Mouse (Mus musculus): Measurements from ENCODE around the gene Cpxm2. TPM values are rescaled to one million over a fixed set of nuclear protein-coding genes. Genes with fewer than 3 reads are reported as not detected.

Gene Cpxm2
- polyA plus RNA-seq, 1 experiment from 2014 or later: 1.2 TPM

DNA sequence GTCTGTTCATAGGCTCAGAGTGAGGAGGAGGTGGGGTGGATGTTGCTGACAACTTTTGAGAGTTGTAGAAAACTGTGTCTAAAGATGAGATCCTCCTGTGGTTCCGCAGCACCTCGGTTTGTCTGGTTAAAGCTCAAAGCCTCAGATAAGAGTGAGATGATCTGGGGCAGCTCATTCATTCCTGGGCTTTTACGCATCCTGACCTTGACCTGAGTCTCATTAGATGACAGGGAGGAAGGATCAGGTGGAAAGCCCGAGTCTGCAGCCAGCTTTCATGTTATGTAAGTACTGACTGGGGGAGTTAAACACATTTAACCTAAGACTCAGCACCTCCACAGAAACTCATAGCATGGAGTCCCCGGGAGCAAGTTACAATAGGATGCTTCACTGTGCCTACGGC is 127.9 kb downstream of the Cpxm2 start:
- no peak for DNase-seq (ENCODE audit: low spot score)

DNA sequence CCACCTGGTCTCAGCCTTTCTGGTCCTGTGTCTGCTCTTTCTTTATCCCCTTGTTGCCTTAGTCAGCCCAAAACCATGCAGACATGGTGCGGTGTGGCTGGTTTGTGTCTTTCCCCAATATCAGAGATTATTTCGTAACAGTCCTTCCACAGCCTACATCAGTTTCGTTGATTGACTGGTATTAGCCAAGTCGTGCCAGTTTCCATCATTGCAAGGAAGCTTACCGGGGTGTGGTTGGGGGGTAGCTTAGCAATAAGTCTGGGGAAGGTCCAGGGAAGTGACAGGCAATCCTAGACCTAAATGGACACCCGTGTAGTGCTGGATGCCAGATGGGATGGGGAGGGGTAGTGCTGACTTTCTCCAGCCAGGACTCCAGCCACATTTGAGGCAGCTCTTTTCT is 128.9 kb downstream of the Cpxm2 start:
- no peak for DNase-seq (ENCODE audit: low spot score)

DNA sequence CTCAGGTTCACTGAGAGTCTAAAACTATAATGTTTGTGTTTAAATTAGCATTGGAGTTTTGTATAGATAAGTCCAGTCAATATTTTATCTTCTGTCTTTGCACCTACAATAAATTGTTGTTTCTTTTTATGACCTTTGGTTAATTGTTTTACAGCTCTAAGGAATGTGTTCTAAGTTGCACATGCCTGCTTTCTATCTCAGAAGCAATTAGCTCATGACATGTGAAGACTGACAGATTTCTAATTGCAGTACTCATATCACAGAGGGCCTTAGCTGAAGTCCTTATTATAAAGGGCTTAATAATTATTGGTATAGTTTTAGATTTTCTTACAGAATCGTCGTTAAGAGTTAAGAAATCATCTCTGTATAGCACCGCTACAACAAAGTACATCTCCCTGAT is 138.6 kb downstream of the Cpxm2 start:
- DNase-seq (ENCODE audit: low spot score): no peak

DNA sequence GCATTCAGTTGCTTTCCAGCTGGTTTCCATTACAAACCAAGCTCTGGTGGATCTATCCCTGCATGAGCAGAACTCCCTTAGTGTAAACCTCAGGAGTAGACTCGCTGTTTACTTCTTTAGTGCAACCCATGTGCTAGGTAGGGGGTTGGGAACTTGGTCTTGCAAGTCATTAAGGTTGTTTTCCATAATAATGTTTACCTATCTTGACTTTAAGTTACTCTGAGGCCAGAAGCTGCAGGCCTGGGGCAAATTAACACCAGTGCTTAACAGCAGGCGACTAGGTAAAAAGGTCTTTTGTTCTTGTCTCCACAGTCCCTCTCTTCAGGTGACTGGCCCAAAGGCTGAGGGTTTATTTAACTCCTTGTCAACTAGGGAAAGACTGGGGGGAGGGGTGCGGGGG is 139.3 kb downstream of the Cpxm2 start:
- DNase-seq (ENCODE audit: low spot score): no peak

DNA sequence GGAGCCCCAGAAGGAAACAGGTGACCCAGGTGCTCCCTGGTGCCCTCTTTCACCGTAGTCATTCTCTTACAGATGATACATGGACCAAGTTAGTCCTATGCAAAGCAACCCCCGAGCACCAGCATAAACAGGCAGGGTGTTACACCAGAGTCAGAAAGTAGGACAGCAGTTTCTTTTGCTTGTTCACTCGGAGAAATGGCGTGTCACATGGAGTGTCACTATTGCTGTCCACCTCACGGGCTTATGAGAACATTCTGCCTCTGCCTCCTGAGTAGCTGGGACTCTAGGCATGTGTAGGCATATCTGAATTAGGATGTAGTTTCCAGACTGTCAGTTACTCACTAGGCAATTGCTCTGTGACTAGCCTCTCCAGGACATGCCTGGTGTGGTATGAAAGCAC is 140.6 kb downstream of the Cpxm2 start:
- DNase-seq (ENCODE audit: low spot score): no peak

DNA sequence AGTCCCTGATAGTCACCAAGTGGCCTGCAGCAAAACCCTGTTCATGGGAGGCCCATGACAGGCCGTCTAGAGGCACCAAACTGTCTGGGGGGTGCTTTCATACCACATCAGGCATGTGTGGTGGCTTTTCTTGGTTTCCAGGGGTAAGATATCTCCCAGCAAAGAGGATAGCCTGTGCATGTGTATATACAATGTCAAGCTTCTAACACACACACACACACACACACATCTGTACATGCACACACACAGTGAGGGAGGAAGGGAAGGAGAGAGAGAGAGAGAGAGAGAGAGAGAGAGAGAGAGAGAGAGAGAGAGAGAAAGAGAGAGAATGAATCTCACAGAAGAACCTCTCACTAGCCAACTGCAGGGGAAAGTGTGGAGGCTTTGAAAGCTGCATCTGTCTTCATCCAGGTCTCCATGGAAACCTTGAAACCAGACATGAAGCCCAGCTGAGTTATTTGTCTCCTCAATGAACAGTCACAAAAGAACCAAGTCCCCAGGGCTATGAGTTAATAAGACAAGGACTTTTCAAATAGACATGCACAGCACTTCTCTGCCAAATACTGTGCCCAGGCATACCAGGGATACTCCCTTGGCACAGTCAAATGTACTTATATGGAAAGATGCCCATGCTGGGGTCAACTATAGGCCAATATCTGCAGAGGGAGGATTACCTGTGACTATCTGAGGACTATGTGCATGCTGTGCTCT is 141.4 kb downstream of the Cpxm2 start:
- DNase-seq (ENCODE audit: low spot score): no peak

DNA sequence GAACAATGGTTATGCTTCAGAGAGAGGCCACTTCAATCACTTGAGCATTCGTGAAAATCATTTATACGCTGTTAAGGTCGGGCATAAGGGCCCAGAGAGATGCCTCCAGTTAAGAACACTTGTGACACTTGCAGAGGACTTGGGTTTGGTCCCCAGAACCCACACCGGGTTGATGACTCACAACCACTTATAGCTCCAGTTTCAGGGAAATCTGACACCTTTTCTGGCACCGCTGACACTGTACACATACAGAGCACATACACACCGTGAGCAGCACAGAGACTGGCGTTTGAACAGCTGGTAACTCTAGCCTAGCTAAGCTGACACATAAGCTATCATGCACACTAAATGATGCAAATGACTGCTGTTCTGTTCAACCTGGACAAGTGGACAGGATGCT is 145.5 kb downstream of the Cpxm2 start:
- DNase-seq (ENCODE audit: low spot score): no peak

DNA sequence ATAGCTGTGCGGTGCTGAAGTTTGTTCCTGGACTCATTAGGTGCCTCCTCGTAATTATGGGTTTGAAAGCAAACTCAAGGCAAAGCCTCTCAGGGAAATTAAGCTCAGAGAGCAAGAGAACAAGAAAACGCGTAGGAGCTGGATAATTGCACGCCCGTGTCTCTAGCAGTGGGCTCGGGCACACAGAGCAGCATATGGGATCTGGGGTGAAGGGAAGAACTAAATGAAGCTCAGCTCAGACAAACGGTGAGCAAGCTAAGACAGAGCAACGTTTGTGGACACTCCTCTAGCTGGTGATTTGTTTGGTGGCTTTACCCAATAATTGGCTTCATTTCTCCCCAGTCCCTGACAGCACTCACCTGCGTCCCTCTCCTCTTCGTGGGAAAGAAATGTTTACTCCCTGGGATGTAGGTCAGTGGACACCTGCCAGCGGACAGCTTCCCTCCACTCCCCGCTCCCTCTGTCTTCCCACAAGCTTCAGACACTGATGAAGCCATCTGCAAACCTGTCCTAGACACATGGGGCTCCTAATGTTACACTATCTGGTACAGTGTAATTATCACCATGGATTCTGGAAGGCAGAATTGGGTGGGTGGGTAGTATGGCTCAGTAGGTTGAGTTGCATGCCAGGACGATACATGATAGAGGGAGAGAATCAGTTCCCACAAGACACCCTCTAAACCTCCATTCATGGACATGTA is 148.4 kb downstream of the Cpxm2 start:
- DNase-seq (ENCODE audit: low spot score): no peak

DNA sequence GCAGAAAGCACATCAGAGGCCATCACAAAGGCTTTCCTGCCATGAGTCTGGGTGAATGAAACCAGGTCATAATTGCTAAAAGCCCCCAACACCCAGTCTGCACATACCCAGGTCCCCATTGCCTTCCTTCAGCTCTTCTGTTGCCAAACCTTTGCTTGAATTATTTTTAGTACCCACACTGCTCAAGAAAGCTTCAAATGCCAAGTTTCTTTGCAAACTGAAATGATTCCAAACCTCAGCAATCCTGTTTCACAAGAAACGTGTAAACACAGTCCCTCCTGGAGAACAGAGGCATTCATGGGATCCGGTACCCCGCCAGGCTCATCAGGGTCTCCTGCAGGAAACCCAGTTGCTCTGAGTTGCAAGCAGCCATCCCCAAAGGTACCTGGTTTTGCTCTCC is 161.7 kb downstream of the Cpxm2 start:
- DNase-seq (ENCODE audit: low spot score): no peak

DNA sequence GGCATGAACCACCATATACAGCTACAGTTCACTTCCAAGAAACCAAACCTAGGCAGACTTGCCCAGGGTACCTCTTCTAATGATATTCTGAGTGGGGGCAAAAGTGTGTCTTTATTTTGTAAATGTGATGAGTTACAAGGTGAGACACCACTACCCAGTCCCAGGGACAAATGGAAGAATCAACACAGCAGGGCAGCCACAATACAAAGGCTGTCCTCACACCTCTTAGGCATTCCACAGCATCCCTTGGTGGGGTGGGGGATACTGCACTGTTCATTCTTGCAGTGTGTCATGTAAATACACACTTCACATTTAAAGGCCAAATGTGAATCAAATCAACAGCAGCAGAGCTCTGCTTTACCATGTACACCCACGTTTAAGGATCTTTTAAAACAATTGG is 162.3 kb downstream of the Cpxm2 start:
- no peak for DNase-seq (ENCODE audit: low spot score)

DNA sequence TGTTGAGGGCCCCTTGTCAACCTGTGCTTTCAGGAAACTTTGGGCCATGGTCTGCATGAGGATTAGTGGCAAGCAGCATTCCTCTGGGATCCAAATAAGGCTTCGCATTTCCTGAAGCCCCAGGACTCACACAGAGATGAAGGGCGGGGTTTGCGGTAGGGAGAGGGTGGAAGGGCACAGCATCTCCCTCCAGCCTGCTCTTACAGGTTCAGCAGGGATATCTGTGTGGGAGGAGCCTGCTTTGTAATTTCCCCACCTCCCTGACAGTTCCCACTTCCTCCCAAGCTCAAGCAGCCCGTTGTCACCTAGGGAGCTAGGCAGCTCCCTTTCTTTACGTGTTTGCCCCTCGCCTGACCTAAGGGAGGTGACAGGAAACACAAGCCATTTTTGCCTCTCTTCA is 165.5 kb downstream of the Cpxm2 start:
- no peak for DNase-seq (ENCODE audit: low spot score)

Other genes starting within 250 kb of the Cpxm2 start
- gene Gpr26, start 188.3 kb downstream of the Cpxm2 start, polyA plus RNA-seq (2015; fragmentation: Nextera tagmentation; extraction: Ambion mirVana): not detected in 2 replicates
- gene Chst15, start 162.5 kb upstream of the Cpxm2 start, polyA plus RNA-seq (2015; fragmentation: Nextera tagmentation; extraction: Ambion mirVana): 5.9 and 8.2 TPM in 2 replicates